Mouse (Mus musculus): ENCODE data around the gene Lilr4b. TPM values are rescaled to one million over a fixed set of nuclear protein-coding genes. Genes with fewer than 3 reads are reported as not detected.
"Not testable (repeated sequence)": the region's sequence is repeated elsewhere in the genome, so short reads cannot be mapped to it uniquely, and the experiment has no call there.

Gene Lilr4b
- 0.32 and 0.46 TPM in 2 replicates for polyA plus RNA-seq (2015; fragmentation: Nextera tagmentation; extraction: Ambion mirVana)

DNA sequence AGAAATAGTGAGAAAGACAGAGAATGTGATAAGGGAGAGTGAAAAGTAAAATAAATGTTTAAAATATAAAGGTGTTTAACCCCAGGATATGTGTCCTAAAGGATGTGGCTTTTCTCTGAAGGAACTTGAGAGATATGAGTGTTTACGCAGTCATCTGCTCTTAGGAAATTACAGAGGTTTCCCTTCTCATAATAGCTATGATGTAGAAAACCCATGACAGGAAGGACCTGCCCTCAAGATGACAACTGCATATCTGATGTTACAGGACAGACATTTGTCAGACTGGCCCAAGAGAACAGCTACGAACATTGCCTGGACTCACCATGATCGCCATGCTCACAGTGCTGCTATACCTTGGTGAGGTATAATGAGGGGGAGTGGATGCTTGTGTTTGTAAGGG lies at the start of gene Lilr4b, which contains the start of gene Gm49339:
Gene Lilr4b, plus strand, starts transcription at position 236 of the 400 bp plus-strand sequence.
Gene Gm49339, plus strand, starts transcription at position 216 of the 400 bp plus-strand sequence.
- H3K4me1 ChIP-seq (replicated peaks); H3K9me3 ChIP-seq: not testable (repeated sequence)
- 100% methylated on average over 1 of the region's 3 CpGs for WGBS

DNA sequence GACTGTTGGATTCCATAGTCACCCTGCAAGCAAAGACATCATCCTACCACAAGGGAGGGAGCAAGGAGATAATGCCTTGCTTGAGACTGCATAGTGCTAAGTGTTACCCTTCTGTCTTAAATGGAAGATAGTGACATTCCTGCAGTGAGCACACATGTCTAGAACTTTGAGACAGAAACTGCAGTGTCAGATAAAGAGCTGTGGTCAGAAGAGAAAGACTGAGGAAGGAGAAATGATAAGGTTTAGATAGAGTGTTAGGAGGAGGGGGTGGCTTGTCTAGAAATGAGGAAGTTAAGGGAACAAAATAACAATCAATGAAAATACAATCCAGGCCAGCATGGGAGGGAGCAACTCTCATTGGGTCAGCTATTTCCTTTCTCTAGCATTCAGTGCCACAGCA lies 47.5 kb upstream of the Lilr4b start:
- H3K9me3 ChIP-seq = no peaks in the 10 kb centered on the region
- no peak overlapping the region for H3K27ac ChIP-seq (replicated peaks)
- no peak for ATAC-seq (ENCODE audit: low FRiP score, low read depth)
- H3K4me3 ChIP-seq = no peak overlapping the region
- H3K4me2 ChIP-seq = no peak overlapping the region
- no peaks in the 10 kb centered on the region for H3K4me1 ChIP-seq (replicated peaks)
- no peak overlapping the region for H3K9ac ChIP-seq
- no peaks in the 10 kb centered on the region for H3K36me3 ChIP-seq
- no peaks in the 10 kb centered on the region for H3K27me3 ChIP-seq

More for the DNA sequence above, at the start of gene Lilr4b, which contains the start of gene Gm49339:
- not testable (repeated sequence) for H3K27me3 ChIP-seq; H3K36me3 ChIP-seq; ATAC-seq (ENCODE audit: low FRiP score, low read depth); H3K4me3 ChIP-seq; H3K27ac ChIP-seq (replicated peaks); H3K4me2 ChIP-seq; H3K9ac ChIP-seq

DNA sequence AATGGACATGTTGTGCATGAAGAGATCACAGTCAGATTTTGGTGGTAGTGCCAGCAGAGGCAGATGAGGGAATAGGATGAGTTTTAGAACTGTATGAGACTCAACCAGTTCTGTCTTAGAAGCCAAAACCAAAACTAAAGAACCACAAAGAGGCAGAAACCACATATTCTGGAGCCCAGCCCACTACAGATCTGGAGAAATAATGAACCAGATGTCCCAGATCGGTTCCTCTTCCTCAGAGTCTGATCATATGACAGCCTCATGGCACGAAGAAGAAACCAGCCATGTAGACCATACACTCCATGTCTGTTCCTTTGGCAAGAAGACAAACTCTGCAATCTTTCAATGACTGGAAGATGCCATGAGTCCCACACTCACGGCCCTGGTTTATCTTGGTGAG lies 44.7 kb upstream of the Lilr4b start:
- 86% methylated on average over 3 of the region's 3 CpGs for WGBS
- Histone ChIP-seq H3K4me1 (replicated peaks) (no peaks in the 10 kb centered on the region), H3K9me3 (no peaks in the 10 kb centered on the region), H3K36me3 (no peaks in the 10 kb centered on the region), H3K4me2 (no peak overlapping the region), H3K27ac (replicated peaks) (no peak overlapping the region), H3K4me3 (no peak overlapping the region), H3K9ac (no peak overlapping the region), H3K27me3 (no peaks in the 10 kb centered on the region)
- ATAC-seq (ENCODE audit: low FRiP score, low read depth) = no peak

DNA sequence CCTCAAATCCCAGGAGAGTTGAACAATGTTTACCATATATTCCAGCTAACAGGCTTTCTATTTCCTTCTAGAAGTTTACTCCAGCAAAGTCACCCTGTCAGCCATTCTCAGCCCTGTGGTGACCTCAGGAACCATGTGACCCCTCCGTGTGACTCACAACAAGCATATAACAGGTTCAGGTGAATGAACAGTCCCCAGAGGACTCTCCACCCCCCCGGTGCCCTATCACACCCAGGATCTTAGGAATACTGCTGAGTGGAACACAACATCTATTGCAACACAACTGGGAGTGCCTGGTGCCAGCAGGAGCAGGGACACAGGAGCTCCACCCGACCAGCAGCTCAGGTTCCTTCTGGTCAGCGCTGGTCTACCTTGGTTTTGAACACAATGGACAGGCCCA lies 28.8 kb upstream of the Lilr4b start:
- H3K9ac ChIP-seq = no peak overlapping the region
- no peaks in the 10 kb centered on the region for H3K27me3 ChIP-seq
- no peak overlapping the region for H3K4me3 ChIP-seq
- H3K4me2 ChIP-seq = no peak overlapping the region
- H3K4me1 ChIP-seq (replicated peaks) = no peaks in the 10 kb centered on the region
- H3K36me3 ChIP-seq = no peaks in the 10 kb centered on the region
- H3K9me3 ChIP-seq = no peaks in the 10 kb centered on the region
- H3K27ac ChIP-seq (replicated peaks) = no peak overlapping the region
- WGBS = 86% methylated on average over 4 of the region's 4 CpGs
- no peak for ATAC-seq (ENCODE audit: low FRiP score, low read depth)

DNA sequence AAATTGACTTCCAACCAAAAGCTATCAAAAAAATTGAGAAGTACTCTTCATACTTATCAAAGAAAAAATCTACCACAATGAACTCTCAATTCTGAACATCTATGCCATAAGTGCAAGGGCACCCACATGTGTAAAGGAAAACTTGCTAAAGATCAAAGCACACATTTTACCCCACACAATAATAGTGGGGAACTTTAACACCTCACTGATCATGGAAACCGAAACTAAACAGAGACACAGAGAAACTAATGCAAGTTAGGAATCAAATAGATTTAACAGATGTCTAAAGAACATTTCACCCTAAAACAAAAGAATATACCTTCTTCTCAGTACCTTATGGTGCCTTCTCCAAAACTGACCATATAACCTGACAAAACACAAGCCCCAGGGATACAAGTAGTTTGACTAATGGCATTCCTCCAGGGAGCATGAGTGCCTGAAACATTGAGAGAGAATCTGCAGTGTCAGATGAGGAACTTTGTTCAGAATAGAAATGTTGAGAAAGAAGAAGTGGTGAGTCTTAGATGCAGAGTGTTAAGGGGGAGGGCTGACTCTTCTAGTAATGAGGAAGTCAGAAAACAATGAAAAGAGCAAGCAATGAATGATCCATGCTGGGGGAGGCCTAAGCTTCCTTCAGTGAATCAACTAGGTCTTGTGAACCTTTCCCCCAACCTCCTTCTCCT lies 26.7 kb upstream of the Lilr4b start:
- Histone ChIP-seq H3K9ac (no peak overlapping the region), H3K4me3 (no peak overlapping the region), H3K27ac (replicated peaks) (no peak overlapping the region), H3K4me1 (replicated peaks) (no peaks in the 10 kb centered on the region), H3K9me3 (no peaks in the 10 kb centered on the region), H3K27me3 (no peaks in the 10 kb centered on the region), H3K4me2 (no peak overlapping the region), H3K36me3 (no peaks in the 10 kb centered on the region)
- 85% methylated on average over 1 of the region's 1 CpGs for WGBS
- no peak for ATAC-seq (ENCODE audit: low FRiP score, low read depth)

DNA sequence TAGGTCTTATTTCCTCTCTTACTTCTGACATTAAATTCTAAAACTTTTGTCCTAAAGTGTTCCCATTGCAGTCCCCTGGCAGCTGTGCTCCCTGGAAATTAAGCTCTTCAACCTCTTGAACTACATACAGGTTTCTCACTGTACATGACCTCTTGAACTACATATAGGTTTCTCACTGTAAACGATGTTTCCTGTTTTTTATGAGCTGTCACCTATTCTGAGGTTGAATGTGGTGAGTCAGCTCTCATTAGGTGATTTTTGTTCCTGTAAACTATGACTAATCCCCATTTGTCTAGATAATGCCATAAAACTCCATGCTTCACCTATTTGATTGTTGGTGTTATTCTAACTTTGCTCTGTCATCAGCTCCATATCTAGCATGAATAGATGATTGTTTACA lies 26.1 kb upstream of the Lilr4b start:
- no peaks in the 10 kb centered on the region for H3K4me1 ChIP-seq (replicated peaks)
- H3K4me2 ChIP-seq = no peak overlapping the region
- no peak overlapping the region for H3K4me3 ChIP-seq
- no peak for ATAC-seq (ENCODE audit: low FRiP score, low read depth)
- WGBS = 80% methylated on average over 1 of the region's 1 CpGs
- H3K9ac ChIP-seq = no peak overlapping the region
- no peak overlapping the region for H3K27ac ChIP-seq (replicated peaks)
- no peaks in the 10 kb centered on the region for H3K36me3 ChIP-seq
- H3K9me3 ChIP-seq = no peaks in the 10 kb centered on the region
- H3K27me3 ChIP-seq = no peaks in the 10 kb centered on the region

DNA sequence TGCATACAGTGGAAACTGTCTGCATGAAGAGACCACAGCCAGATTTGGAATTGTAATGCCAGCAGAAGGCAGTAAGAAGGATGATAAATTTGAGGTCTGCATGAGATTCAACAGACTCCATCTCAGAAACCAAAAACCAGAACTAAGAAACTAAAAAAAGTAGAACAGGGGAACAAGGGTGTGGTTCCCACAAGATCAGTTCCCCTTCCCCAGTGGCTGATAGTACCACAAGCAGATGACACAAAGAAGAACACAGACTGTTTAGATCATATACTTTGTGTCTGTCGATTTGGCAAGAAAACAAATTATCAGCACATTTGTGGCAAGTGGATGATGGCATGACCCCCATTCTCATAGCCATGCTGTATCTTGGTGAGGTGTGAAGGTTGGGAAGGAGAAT lies 24.7 kb upstream of the Lilr4b start:
- H3K4me1 ChIP-seq (replicated peaks) = no peaks in the 10 kb centered on the region
- no peak overlapping the region for H3K9ac ChIP-seq
- H3K27me3 ChIP-seq = no peaks in the 10 kb centered on the region
- no peak overlapping the region for H3K4me3 ChIP-seq
- no peaks in the 10 kb centered on the region for H3K36me3 ChIP-seq
- no peak overlapping the region for H3K27ac ChIP-seq (replicated peaks)
- 88% methylated on average over 1 of the region's 1 CpGs for WGBS
- H3K4me2 ChIP-seq = no peak overlapping the region
- no peak for ATAC-seq (ENCODE audit: low FRiP score, low read depth)
- H3K9me3 ChIP-seq = no peaks in the 10 kb centered on the region

DNA sequence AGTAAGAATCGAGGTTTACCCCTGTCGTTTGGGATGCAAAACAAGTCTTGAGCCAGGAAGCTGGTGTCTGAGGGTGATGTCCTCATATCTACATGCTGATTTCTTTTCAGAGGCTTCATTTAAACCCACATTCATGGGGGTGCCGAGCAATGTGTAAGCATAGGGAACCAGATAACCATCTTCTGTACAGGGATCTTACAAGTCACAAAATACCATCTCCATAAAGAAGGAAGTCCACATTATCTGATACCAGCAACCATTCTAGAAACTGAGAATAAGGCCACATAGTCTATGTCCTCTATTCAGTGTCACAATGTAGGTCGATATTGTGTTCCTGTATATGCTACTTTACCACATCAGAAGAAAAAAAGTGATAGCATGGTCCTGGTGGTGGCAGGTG lies 24.1 kb upstream of the Lilr4b start:
- Histone ChIP-seq H3K4me2 (no peak overlapping the region), H3K4me3 (no peak overlapping the region), H3K4me1 (replicated peaks) (no peaks in the 10 kb centered on the region), H3K9ac (no peak overlapping the region), H3K9me3 (no peaks in the 10 kb centered on the region), H3K27ac (replicated peaks) (no peak overlapping the region), H3K27me3 (no peaks in the 10 kb centered on the region), H3K36me3 (no peaks in the 10 kb centered on the region)
- ATAC-seq (ENCODE audit: low FRiP score, low read depth) = no peak
- 86% methylated on average over 4 of the region's 4 CpGs for WGBS

DNA sequence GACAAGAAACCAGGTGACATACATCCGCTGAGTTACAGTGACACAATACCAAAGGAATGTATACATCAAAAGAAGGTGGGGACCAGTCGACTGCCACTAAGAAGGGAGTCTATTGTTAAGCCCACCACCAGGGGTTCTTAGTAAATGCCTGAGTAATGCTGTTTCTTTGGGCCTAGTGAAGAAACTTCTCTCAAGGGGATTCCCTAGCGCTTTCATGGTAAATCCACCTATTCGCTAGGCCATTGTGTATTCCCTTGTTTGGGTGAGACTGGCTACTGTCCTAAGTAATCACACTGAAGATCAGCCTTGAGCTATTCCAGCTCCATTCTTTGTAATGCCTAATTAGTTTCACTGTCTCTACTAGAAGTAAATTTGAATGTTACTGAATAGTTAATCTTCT lies 16.6 kb upstream of the Lilr4b start:
- H3K4me3 ChIP-seq; H3K4me1 ChIP-seq (replicated peaks); H3K27me3 ChIP-seq; H3K36me3 ChIP-seq; H3K4me2 ChIP-seq; H3K9me3 ChIP-seq; ATAC-seq (ENCODE audit: low FRiP score, low read depth); H3K27ac ChIP-seq (replicated peaks); H3K9ac ChIP-seq: not testable (repeated sequence)
- WGBS = 37% methylated on average over 4 of the region's 4 CpGs

DNA sequence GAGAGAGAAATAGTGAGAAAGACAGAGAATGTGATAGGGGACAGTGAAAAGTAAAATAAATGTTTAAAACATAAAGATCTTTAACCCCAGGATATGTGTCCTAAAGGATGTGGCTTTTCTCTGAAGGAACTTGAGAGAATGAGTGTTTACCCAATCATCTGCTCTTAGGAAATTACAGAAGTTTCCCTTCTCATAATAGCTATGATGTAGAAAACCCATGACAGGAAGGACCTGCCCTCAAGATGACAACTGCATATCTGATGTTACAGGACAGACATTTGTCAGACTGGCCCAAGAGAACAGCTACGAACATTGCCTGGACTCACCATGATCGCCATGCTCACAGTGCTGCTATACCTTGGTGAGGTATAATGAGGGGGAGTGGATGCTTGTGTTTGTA lies 10.3 kb downstream of the Lilr4b start, which contains the start of gene Lilrb4a:
Gene Lilrb4a, plus strand, starts transcription at position 266 of the 400 bp plus-strand sequence.
- H3K4me2 ChIP-seq; H3K4me3 ChIP-seq; H3K27ac ChIP-seq (replicated peaks); H3K36me3 ChIP-seq; H3K9me3 ChIP-seq; ATAC-seq (ENCODE audit: low FRiP score, low read depth); H3K9ac ChIP-seq; H3K27me3 ChIP-seq; H3K4me1 ChIP-seq (replicated peaks): not testable (repeated sequence)
- whole genome bisulfite sequencing = no CpG with 5 or more reads among the region's 2 CpGs

DNA sequence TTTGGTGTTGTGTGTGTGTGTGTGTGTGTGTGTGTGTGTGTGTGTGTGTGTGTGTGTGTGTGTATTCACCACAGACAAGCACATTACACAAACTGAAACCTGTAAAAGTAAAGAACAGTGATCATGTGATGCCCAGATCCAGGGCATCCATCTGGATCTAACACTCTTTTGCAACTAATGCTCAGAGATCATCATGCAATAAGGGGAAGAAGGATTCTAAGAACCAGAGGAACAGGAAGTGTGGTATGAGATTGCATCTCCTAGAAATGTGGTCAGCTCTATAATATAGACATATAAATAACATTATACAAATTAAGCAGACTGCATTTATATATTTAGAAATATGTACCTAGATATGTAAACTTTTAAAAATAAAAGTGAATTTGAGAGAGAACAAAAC lies 39.6 kb downstream of the Lilr4b start:
- Histone ChIP-seq H3K9me3 (no peaks in the 10 kb centered on the region), H3K27me3 (no peaks in the 10 kb centered on the region), H3K4me1 (replicated peaks) (no peaks in the 10 kb centered on the region), H3K4me3 (no peak overlapping the region), H3K4me2 (no peak overlapping the region), H3K36me3 (no peaks in the 10 kb centered on the region), H3K9ac (no peak overlapping the region), H3K27ac (replicated peaks) (no peak overlapping the region)
- no peak for ATAC-seq (ENCODE audit: low FRiP score, low read depth)

DNA sequence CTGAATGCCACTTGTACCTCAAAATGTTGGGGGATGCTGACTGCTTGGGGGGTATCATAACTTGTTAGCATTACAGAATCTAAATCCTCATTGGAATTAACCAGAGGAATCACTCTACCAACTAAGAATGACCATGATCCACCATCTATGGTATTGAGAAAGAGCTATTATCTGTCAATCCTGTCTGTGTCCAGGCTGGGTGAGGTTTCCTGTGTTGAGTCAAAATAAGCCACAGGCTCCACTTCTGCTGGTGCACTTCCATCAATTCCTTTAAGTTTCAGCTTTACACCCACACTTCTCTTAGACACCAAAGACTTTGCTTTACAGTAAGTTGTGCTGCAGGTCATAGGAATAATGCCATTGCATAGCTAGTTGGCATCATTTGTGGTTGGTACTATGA lies 41.0 kb downstream of the Lilr4b start:
- Histone ChIP-seq H3K9ac (no peak overlapping the region), H3K4me1 (replicated peaks) (no peaks in the 10 kb centered on the region), H3K9me3 (no peaks in the 10 kb centered on the region), H3K27ac (replicated peaks) (no peak overlapping the region), H3K4me2 (no peak overlapping the region), H3K27me3 (no peaks in the 10 kb centered on the region), H3K36me3 (no peaks in the 10 kb centered on the region), H3K4me3 (no peak overlapping the region)
- no peak for ATAC-seq (ENCODE audit: low FRiP score, low read depth)

DNA sequence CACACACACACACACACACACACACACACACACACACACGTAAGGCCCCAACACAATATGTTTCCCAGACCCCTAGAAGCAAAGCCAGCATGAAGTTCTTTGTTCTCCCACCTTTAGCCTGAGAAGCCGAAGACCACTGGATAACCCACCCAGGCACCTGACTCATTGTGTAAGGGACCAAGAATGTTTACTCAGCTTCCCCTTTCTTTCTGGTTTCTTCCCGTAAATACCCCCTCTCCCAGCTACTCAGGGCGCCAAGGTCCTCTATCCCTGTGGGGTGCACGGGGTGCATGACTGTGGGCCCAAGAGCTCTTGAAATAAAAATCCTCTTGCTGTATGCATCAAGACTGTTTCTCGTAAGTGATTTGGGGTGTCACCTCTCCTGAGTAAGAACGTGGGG lies 45.7 kb downstream of the Lilr4b start:
- ATAC-seq (ENCODE audit: low FRiP score, low read depth) = no peak
- Histone ChIP-seq H3K4me1 (replicated peaks) (no peaks in the 10 kb centered on the region), H3K9me3 (no peaks in the 10 kb centered on the region), H3K9ac (no peak overlapping the region), H3K27ac (replicated peaks) (no peak overlapping the region), H3K4me2 (no peak overlapping the region), H3K4me3 (no peak overlapping the region), H3K36me3 (no peaks in the 10 kb centered on the region), H3K27me3 (no peaks in the 10 kb centered on the region)
- 79% methylated on average over 7 of the region's 7 CpGs for WGBS
